Mouse (Mus musculus): ENCODE results near the gene Pglyrp2. TPM values are rescaled to one million over a fixed set of nuclear protein-coding genes. Genes with fewer than 3 reads are reported as not detected.

Pglyrp2 gene
- total RNA-seq, 2 experiments from 2014 or later: not detected

GRCm38 (mm10) chr17:32396266-32396665 is 27.7 kb downstream of the Pglyrp2 start:
- intact Hi-C loops (cut with DNase I): no loop called here
- H3K27ac ChIP-seq: no peak overlapping the region
- no peak for DNase-seq (ENCODE audit: extremely low spot score in 1 of 2, low spot score in 2 of 2)
- H3K4me3 ChIP-seq: no peak overlapping the region
- no peak for TF ChIP-seq CTCF (IDR thresholded peaks at IDR 0.05)

GRCm38 (mm10) chr17:32393944-32394343 is 30.0 kb downstream of the Pglyrp2 start:
- H3K27ac ChIP-seq: no peak overlapping the region
- intact Hi-C loops (cut with DNase I): no loop called here

GRCm38 (mm10) chr17:32389101-32389659 is 34.8 kb downstream of the Pglyrp2 start, which contains the start of gene Wiz:
TSS of gene Wiz (minus strand) at chr17:32389439.
- peak; percentile 92 to 94 for DNase-seq (ENCODE audit: extremely low spot score in 1 of 2, low spot score in 2 of 2)
- intact Hi-C loops (cut with DNase I): loop anchor here (1.0 to 10.0 kb wide), 3 partner anchors 24 to 1536 kb away; partner anchors contain the start of gene Rgl2

More at GRCm38 (mm10) chr17:32393944-32394343, 30.0 kb downstream of the Pglyrp2 start:
- no peak overlapping the region for H3K4me3 ChIP-seq
- no peak for DNase-seq (ENCODE audit: extremely low spot score in 1 of 2, low spot score in 2 of 2)
- no peak for TF ChIP-seq CTCF (IDR thresholded peaks at IDR 0.05)

GRCm38 (mm10) chr17:32388370-32389100 is 35.4 kb downstream of the Pglyrp2 start:
- no peak for TF ChIP-seq CTCF (IDR thresholded peaks at IDR 0.05)
- H3K4me3 ChIP-seq: peak overlapping the region; percentile 86
- intact Hi-C loops (cut with DNase I): loop anchor here (1.0 to 10.0 kb wide), 3 partner anchors 24 to 1536 kb away; partner anchors contain the start of gene Rgl2
- peak in 1 of 2 experiments; percentile 35 for DNase-seq (ENCODE audit: extremely low spot score in 1 of 2, low spot score in 2 of 2)
- H3K27ac ChIP-seq: peak overlapping the region; percentile 88

More at GRCm38 (mm10) chr17:32389101-32389659, 34.8 kb downstream of the Pglyrp2 start, which contains the start of gene Wiz:
- TF ChIP-seq CTCF (IDR thresholded peaks at IDR 0.05): no peak
- Histone ChIP-seq H3K27ac (peak within 1 kb of the TSS; percentile 88), H3K4me3 (peak within 1 kb of the TSS; percentile 86)

- no peak for DNase-seq (ENCODE audit: extremely low spot score in 1 of 2, low spot score in 2 of 2)
- Histone ChIP-seq H3K27ac (peak overlapping the region; percentile 88), H3K4me3 (peak overlapping the region; percentile 86)
- intact Hi-C loops (cut with DNase I): loop anchor here (1.0 to 10.0 kb wide), 4 partner anchors 23 to 1537 kb away; partner anchors contain the start of gene Rgl2
- TF ChIP-seq CTCF (IDR thresholded peaks at IDR 0.05): no peak
These were observed 36.0 kb downstream of the Pglyrp2 start for GRCm38 (mm10) chr17:32387986-32388369.

GRCm38 (mm10) chr17:32386659-32387432 is 37.1 kb downstream of the Pglyrp2 start:
- Histone ChIP-seq H3K4me3 (no peak overlapping the region), H3K27ac (no peak overlapping the region)
- no peak for DNase-seq (ENCODE audit: extremely low spot score in 1 of 2, low spot score in 2 of 2)
- intact Hi-C loops (cut with DNase I): loop anchor here (1.0 to 10.0 kb wide), 3 partner anchors 46 to 1538 kb away; partner anchors contain the start of gene Rgl2
- peak; percentile 75 for TF ChIP-seq CTCF (IDR thresholded peaks at IDR 0.05)

GRCm38 (mm10) chr17:32383661-32384060 is 40.3 kb downstream of the Pglyrp2 start:
- Histone ChIP-seq H3K4me3 (no peak overlapping the region), H3K27ac (no peak overlapping the region)
- no peak for DNase-seq (ENCODE audit: extremely low spot score in 1 of 2, low spot score in 2 of 2)
- no peak for TF ChIP-seq CTCF (IDR thresholded peaks at IDR 0.05)
- intact Hi-C loops (cut with DNase I): loop anchor here (10.0 kb wide), 1 partner anchor 1541 kb away; the partner anchor contains the start of gene Rgl2

GRCm38 (mm10) chr17:32382576-32382975 is 41.4 kb downstream of the Pglyrp2 start:
- no peak for TF ChIP-seq CTCF (IDR thresholded peaks at IDR 0.05)
- intact Hi-C loops (cut with DNase I): loop anchor here (10.0 kb wide), 1 partner anchor 1542 kb away; the partner anchor contains the start of gene Rgl2
- no peak overlapping the region for H3K27ac ChIP-seq
- DNase-seq (ENCODE audit: extremely low spot score in 1 of 2, low spot score in 2 of 2): no peak
- H3K4me3 ChIP-seq: no peak overlapping the region

- Histone ChIP-seq H3K27ac (no peak overlapping the region), H3K4me3 (no peak overlapping the region)
- intact Hi-C loops (cut with DNase I): no loop called here
- no peak for TF ChIP-seq CTCF (IDR thresholded peaks at IDR 0.05)
- DNase-seq (ENCODE audit: extremely low spot score in 1 of 2, low spot score in 2 of 2): no peak
These were observed 45.2 kb downstream of the Pglyrp2 start for GRCm38 (mm10) chr17:32378786-32379185.

- intact Hi-C loops (cut with DNase I): loop anchor here (1.0 kb wide), 1 partner anchor 12 kb away; no protein-coding TSS in a partner anchor
- no peak for TF ChIP-seq CTCF (IDR thresholded peaks at IDR 0.05)
These were observed 46.8 kb downstream of the Pglyrp2 start for GRCm38 (mm10) chr17:32377137-32377536.

GRCm38 (mm10) chr17:32376475-32376874 is 47.5 kb downstream of the Pglyrp2 start:
- intact Hi-C loops (cut with DNase I): no loop called here
- Histone ChIP-seq H3K27ac (no peak overlapping the region), H3K4me3 (no peak overlapping the region)
- no peak for DNase-seq (ENCODE audit: extremely low spot score in 1 of 2, low spot score in 2 of 2)
- TF ChIP-seq CTCF (IDR thresholded peaks at IDR 0.05): no peak

More at GRCm38 (mm10) chr17:32377137-32377536, 46.8 kb downstream of the Pglyrp2 start:
- H3K4me3 ChIP-seq: no peak overlapping the region
- no peak overlapping the region for H3K27ac ChIP-seq
- no peak for DNase-seq (ENCODE audit: extremely low spot score in 1 of 2, low spot score in 2 of 2)
